Mouse (Mus musculus): ENCODE data around the gene Tanc2. TPM values are rescaled to one million over a fixed set of nuclear protein-coding genes. Genes with fewer than 3 reads are reported as not detected.

Gene Tanc2
- polyA plus RNA-seq, 2 experiments, result 0.66 to 0.89 TPM

DNA sequence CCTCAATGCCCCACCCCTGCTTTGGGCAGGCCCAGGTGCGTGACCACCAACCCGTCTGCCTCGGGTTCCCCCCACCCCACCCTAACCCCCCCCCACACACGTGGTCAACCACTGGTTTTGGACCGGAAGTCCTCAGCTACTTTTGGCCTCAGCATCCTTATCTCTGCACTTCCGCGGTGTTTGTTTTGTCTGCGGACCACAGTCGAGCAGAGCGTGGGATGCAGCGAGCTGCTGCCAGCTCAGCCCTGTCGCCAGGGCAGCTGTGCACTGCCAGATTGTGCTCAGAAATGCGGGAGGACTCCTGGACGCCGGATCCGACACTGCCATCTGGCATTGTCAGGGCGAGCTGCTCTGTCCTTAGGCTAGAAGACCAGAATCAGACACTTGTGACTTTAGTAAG is 369.6 kb downstream of the Tanc2 start:
- Histone ChIP-seq H3K27ac (no peak overlapping the region), H3K9ac (replicated peaks) (no peak overlapping the region), H3K4me2 (ENCODE audit: low read depth) (no peak overlapping the region), H3K27me3 (ENCODE audit: control insufficient read depth, insufficient read depth, low read length) (no peaks in the 10 kb centered on the region), H3K36me3 (replicated peaks; ENCODE audit: control insufficient read depth, insufficient read depth, low read depth) (no peaks in the 10 kb centered on the region), H3K4me1 (replicated peaks; ENCODE audit: control insufficient read depth in 2 of 2, insufficient read depth in 2 of 2, low read length in 1 of 2) (no peaks in the 10 kb centered on the region), H3K9me3 (ENCODE audit: control insufficient read depth, low read length) (no peaks in the 10 kb centered on the region), H3K4me3 (ENCODE audit: insufficient read depth in 1 of 2, low read depth in 2 of 2, low read length in 2 of 2) (no peak overlapping the region)
- ATAC-seq (ENCODE audit: insufficient read depth), result no peak
- no peak for TF ChIP-seq EP300 (IDR thresholded peaks at IDR 0.05; ENCODE audit: low read depth)
- WGBS (ENCODE audit: insufficient replicate concordance), result 5% methylated on average over 17 of the region's 17 CpGs
- no peak for DNase-seq (ENCODE audit: low read depth in 3 of 3, low spot score in 3 of 3)

DNA sequence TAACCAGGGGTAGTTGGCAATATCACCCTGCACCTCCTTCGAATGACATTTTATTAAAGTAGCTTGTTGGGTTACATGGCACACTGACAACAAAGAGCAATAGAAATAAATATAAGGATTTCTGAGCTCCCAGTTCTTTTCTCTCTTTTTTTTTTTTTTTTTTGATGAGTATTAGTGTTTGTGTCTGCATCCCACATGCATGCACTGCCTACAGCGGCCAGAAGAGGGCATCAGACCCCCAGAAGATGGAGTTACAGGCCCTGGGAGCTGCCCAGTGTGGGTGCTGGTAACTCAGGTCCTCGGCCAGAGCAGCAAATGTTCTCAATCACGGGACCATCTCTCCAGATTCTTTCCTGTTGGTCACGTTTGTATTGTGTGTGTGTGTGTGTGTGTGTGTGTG is 374.9 kb downstream of the Tanc2 start:
- H3K4me3 ChIP-seq (ENCODE audit: insufficient read depth in 1 of 2, low read depth in 2 of 2, low read length in 2 of 2), result no peak overlapping the region
- peaks cover 30% of the 10 kb centered on the region for H3K27me3 ChIP-seq (ENCODE audit: control insufficient read depth, insufficient read depth, low read length)
- WGBS (ENCODE audit: insufficient replicate concordance), result 49% methylated on average over 5 of the region's 5 CpGs
- H3K27ac ChIP-seq, result no peak overlapping the region
- H3K9me3 ChIP-seq (ENCODE audit: control insufficient read depth, low read length), result no peaks in the 10 kb centered on the region
- DNase-seq (ENCODE audit: low read depth in 3 of 3, low spot score in 3 of 3) (no peak), ATAC-seq (ENCODE audit: insufficient read depth) (no peak)
- H3K4me1 ChIP-seq (replicated peaks; ENCODE audit: control insufficient read depth in 2 of 2, insufficient read depth in 2 of 2, low read length in 1 of 2), result no peaks in the 10 kb centered on the region
- no peak overlapping the region for H3K9ac ChIP-seq (replicated peaks)
- H3K4me2 ChIP-seq (ENCODE audit: low read depth), result no peak overlapping the region
- TF ChIP-seq EP300 (IDR thresholded peaks at IDR 0.05; ENCODE audit: low read depth), result no peak
- TF ChIP-seq CTCF (IDR thresholded peaks at IDR 0.05; ENCODE audit: low read depth), result peak; percentile 51
- no peaks in the 10 kb centered on the region for H3K36me3 ChIP-seq (replicated peaks; ENCODE audit: control insufficient read depth, insufficient read depth, low read depth)

GRCm38 (mm10) chr11:105966288-105966687 is 376.5 kb downstream of the Tanc2 start:
- 49% methylated on average over 4 of the region's 4 CpGs for WGBS (ENCODE audit: insufficient replicate concordance)

GRCm38 (mm10) chr11:105967741-105968574 is 378.2 kb downstream of the Tanc2 start, which contains the start of gene Ace:
TSS of gene Ace (plus strand) at chr11:105967945.
- Histone ChIP-seq H3K36me3 (replicated peaks; ENCODE audit: control insufficient read depth, insufficient read depth, low read depth) (no peaks in the 10 kb centered on the region), H3K4me2 (ENCODE audit: low read depth) (peak within 1 kb of the TSS; percentile 59), H3K27ac (no peak within 1 kb of the TSS), H3K27me3 (ENCODE audit: control insufficient read depth, insufficient read depth, low read length) (peaks cover 32% of the 10 kb centered on the region), H3K4me1 (replicated peaks; ENCODE audit: control insufficient read depth in 2 of 2, insufficient read depth in 2 of 2, low read length in 1 of 2) (no peaks in the 10 kb centered on the region), H3K4me3 (ENCODE audit: insufficient read depth in 1 of 2, low read depth in 2 of 2, low read length in 2 of 2) (peak within 1 kb of the TSS; percentile 13 to 41; a peak in 2 of 4 replicates), H3K9ac (replicated peaks) (no peak within 1 kb of the TSS), H3K9me3 (ENCODE audit: control insufficient read depth, low read length) (no peaks in the 10 kb centered on the region)
- no peak for ATAC-seq (ENCODE audit: insufficient read depth)
- WGBS (ENCODE audit: insufficient replicate concordance), result 2% methylated on average over 62 of the region's 76 CpGs
- DNase-seq (ENCODE audit: low read depth in 3 of 3, low spot score in 3 of 3), result no peak
- no peak for TF ChIP-seq EP300 (IDR thresholded peaks at IDR 0.05; ENCODE audit: low read depth)
- TF ChIP-seq CTCF (IDR thresholded peaks at IDR 0.05; ENCODE audit: low read depth), result no peak

More at GRCm38 (mm10) chr11:105966288-105966687, 376.5 kb downstream of the Tanc2 start:
- no peaks in the 10 kb centered on the region for H3K36me3 ChIP-seq (replicated peaks; ENCODE audit: control insufficient read depth, insufficient read depth, low read depth)
- DNase-seq (ENCODE audit: low read depth in 3 of 3, low spot score in 3 of 3) (no peak), ATAC-seq (ENCODE audit: insufficient read depth) (no peak)
- H3K9ac ChIP-seq (replicated peaks), result no peak overlapping the region
- no peaks in the 10 kb centered on the region for H3K9me3 ChIP-seq (ENCODE audit: control insufficient read depth, low read length)
- H3K4me1 ChIP-seq (replicated peaks; ENCODE audit: control insufficient read depth in 2 of 2, insufficient read depth in 2 of 2, low read length in 1 of 2), result no peaks in the 10 kb centered on the region
- H3K27ac ChIP-seq, result no peak overlapping the region
- no peak overlapping the region for H3K4me2 ChIP-seq (ENCODE audit: low read depth)
- TF ChIP-seq CTCF (IDR thresholded peaks at IDR 0.05; ENCODE audit: low read depth) (no peak), EP300 (IDR thresholded peaks at IDR 0.05; ENCODE audit: low read depth) (no peak)
- no peak overlapping the region for H3K4me3 ChIP-seq (ENCODE audit: insufficient read depth in 1 of 2, low read depth in 2 of 2, low read length in 2 of 2)
- peaks cover 32% of the 10 kb centered on the region for H3K27me3 ChIP-seq (ENCODE audit: control insufficient read depth, insufficient read depth, low read length)

DNA sequence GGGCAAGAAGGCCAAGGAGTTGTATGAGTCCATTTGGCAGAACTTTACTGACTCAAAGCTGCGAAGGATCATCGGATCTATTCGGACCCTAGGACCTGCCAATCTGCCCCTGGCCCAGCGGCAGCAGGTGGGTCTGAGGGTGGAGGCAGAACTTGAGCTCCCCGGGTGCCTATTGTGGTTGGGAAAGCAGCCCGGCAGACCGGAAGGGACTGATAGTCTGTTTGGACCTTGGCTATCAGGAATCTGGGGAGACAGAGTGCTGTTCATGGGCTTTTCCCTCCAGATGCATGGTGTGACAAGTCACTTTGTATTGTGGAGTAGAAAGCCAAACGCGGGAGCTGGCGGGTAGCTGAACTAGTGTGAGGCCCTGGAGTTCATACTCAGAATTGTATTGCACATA is 379.2 kb downstream of the Tanc2 start:
- H3K4me2 ChIP-seq (ENCODE audit: low read depth), result no peak overlapping the region

More for the DNA sequence above, 379.2 kb downstream of the Tanc2 start:
- H3K36me3 ChIP-seq (replicated peaks; ENCODE audit: control insufficient read depth, insufficient read depth, low read depth), result no peaks in the 10 kb centered on the region
- DNase-seq (ENCODE audit: low read depth in 3 of 3, low spot score in 3 of 3) (no peak), ATAC-seq (ENCODE audit: insufficient read depth) (no peak)
- H3K27ac ChIP-seq, result no peak overlapping the region
- no peaks in the 10 kb centered on the region for H3K4me1 ChIP-seq (replicated peaks; ENCODE audit: control insufficient read depth in 2 of 2, insufficient read depth in 2 of 2, low read length in 1 of 2)
- no peak overlapping the region for H3K4me3 ChIP-seq (ENCODE audit: insufficient read depth in 1 of 2, low read depth in 2 of 2, low read length in 2 of 2)
- WGBS (ENCODE audit: insufficient replicate concordance), result 32% methylated on average over 10 of the region's 10 CpGs
- no peak for TF ChIP-seq CTCF (IDR thresholded peaks at IDR 0.05; ENCODE audit: low read depth)
- TF ChIP-seq EP300 (IDR thresholded peaks at IDR 0.05; ENCODE audit: low read depth), result no peak
- no peak overlapping the region for H3K9ac ChIP-seq (replicated peaks)
- H3K27me3 ChIP-seq (ENCODE audit: control insufficient read depth, insufficient read depth, low read length), result peaks cover 32% of the 10 kb centered on the region
- H3K9me3 ChIP-seq (ENCODE audit: control insufficient read depth, low read length), result no peaks in the 10 kb centered on the region

All from liver, embryonic 14.5 days (tissue).